Mouse (Mus musculus) ES-Bruce4 (cell line): Measurements from ENCODE around the gene Kmt5a.

Source experiments
- CTCF ChIP-seq: IDR thresholded peaks from one replicate; pipeline ENCODE4 v1.8.1; 2011; ENCODE audit warnings: low read depth, low read length
- EP300 ChIP-seq: IDR thresholded peaks from 2 replicates; pipeline ENCODE4 v1.6.1; 2011; ENCODE audit warnings: low read depth, low read length; ENCODE audit not compliant: insufficient read depth
- POLR2A ChIP-seq: IDR thresholded peaks from one replicate; pipeline ENCODE4 v1.8.1; 2011; ENCODE audit warnings: low read length; ENCODE audit not compliant: insufficient read depth

- no peak for TF ChIP-seq CTCF
- peak; percentile 77 for TF ChIP-seq EP300
- TF ChIP-seq POLR2A = peak; percentile 40
Observed at GRCm38 (mm10) chr5:124426475-124427071, 13.2 kb upstream of the Kmt5a start.
